Mouse (Mus musculus): ENCODE measurements at regions not wholly inside any gene's neighbourhood (a gene's known extent, or its start where the extent isn't known, plus 50 kb on each side); places are given as distances from the start of the nearest gene placed in this dataset.

DNA sequence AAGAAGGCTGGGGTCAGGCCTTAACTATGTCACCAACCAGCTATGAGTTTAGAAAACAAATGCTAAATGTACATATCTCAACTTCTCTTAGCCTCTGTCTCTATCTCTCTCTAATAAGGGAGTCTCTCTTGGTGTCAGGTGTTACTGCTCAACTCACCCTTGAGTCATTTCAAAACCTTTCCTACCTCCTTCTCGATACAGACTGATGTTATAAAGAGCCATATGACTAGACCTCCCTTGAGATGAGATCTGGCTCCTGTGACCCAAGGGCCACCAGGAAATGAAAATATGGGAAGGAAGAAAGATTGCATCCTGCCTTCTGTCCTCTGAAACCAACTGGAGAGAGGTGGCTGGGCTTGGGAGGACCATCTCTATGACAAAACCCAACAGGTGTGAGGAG, 74.7 kb downstream of the Cxcr4 start:
- Histone ChIP-seq H3K36me3 (ENCODE audit: control insufficient read depth, insufficient read depth, low read length) (no peaks in the 10 kb centered on the region), H3K27ac (replicated peaks; ENCODE audit: low read depth, low read length) (no peak overlapping the region), H3K27me3 (ENCODE audit: control insufficient read depth, insufficient read depth, low read length) (no peaks in the 10 kb centered on the region), H3K9me3 (ENCODE audit: control insufficient read depth, low read length) (no peaks in the 10 kb centered on the region), H3K4me2 (replicated peaks; ENCODE audit: low read depth, low read length, severe bottlenecking) (no peak overlapping the region), H3K4me1 (ENCODE audit: control insufficient read depth, insufficient read depth, low read length) (no peaks in the 10 kb centered on the region), H3K4me3 (replicated peaks; ENCODE audit: low read length) (no peak overlapping the region), H3K9ac (ENCODE audit: low read depth, low read length, severe bottlenecking) (no peak overlapping the region)
- 91% methylated on average over 1 of the region's 1 CpGs for WGBS
- TF ChIP-seq POLR2A (IDR thresholded peaks at IDR 0.05; ENCODE audit: borderline replicate concordance, extremely low read depth, insufficient read depth, insufficient read length), result no peak
- ATAC-seq (ENCODE audit: low FRiP score, low read depth) (no peak), DNase-seq (ENCODE audit: low spot score) (no peak)

GRCm38 (mm10) chr1:128514327-128514726, 77.8 kb downstream of the Cxcr4 start:
- Histone ChIP-seq H3K4me1 (ENCODE audit: control insufficient read depth, insufficient read depth, low read length) (no peaks in the 10 kb centered on the region), H3K4me2 (replicated peaks; ENCODE audit: low read depth, low read length, severe bottlenecking) (no peak overlapping the region), H3K4me3 (replicated peaks; ENCODE audit: low read length) (no peak overlapping the region), H3K27ac (replicated peaks; ENCODE audit: low read depth, low read length) (no peak overlapping the region), H3K9ac (ENCODE audit: low read depth, low read length, severe bottlenecking) (no peak overlapping the region), H3K27me3 (ENCODE audit: control insufficient read depth, insufficient read depth, low read length) (no peaks in the 10 kb centered on the region), H3K36me3 (ENCODE audit: control insufficient read depth, insufficient read depth, low read length) (no peaks in the 10 kb centered on the region), H3K9me3 (ENCODE audit: control insufficient read depth, low read length) (no peaks in the 10 kb centered on the region)
- DNase-seq (ENCODE audit: low spot score) (no peak), ATAC-seq (ENCODE audit: low FRiP score, low read depth) (no peak)
- no peak for TF ChIP-seq POLR2A (IDR thresholded peaks at IDR 0.05; ENCODE audit: borderline replicate concordance, extremely low read depth, insufficient read depth, insufficient read length)
- WGBS, result 94% methylated on average over 1 of the region's 1 CpGs

GRCm38 (mm10) chr1:128513911-128514310, 78.2 kb downstream of the Cxcr4 start:
- no peak for DNase-seq (ENCODE audit: low spot score)
- H3K4me2 ChIP-seq (replicated peaks; ENCODE audit: low read depth, low read length, severe bottlenecking), result no peak overlapping the region
- WGBS, result 32% methylated on average over 2 of the region's 2 CpGs
- no peak for ATAC-seq (ENCODE audit: low FRiP score, low read depth)
- H3K36me3 ChIP-seq (ENCODE audit: control insufficient read depth, insufficient read depth, low read length), result no peaks in the 10 kb centered on the region
- H3K9ac ChIP-seq (ENCODE audit: low read depth, low read length, severe bottlenecking), result no peak overlapping the region
- no peaks in the 10 kb centered on the region for H3K27me3 ChIP-seq (ENCODE audit: control insufficient read depth, insufficient read depth, low read length)
- no peaks in the 10 kb centered on the region for H3K9me3 ChIP-seq (ENCODE audit: control insufficient read depth, low read length)
- no peak for TF ChIP-seq POLR2A (IDR thresholded peaks at IDR 0.05; ENCODE audit: borderline replicate concordance, extremely low read depth, insufficient read depth, insufficient read length)
- H3K4me3 ChIP-seq (replicated peaks; ENCODE audit: low read length), result no peak overlapping the region
- no peak overlapping the region for H3K27ac ChIP-seq (replicated peaks; ENCODE audit: low read depth, low read length)
- no peaks in the 10 kb centered on the region for H3K4me1 ChIP-seq (ENCODE audit: control insufficient read depth, insufficient read depth, low read length)

DNA sequence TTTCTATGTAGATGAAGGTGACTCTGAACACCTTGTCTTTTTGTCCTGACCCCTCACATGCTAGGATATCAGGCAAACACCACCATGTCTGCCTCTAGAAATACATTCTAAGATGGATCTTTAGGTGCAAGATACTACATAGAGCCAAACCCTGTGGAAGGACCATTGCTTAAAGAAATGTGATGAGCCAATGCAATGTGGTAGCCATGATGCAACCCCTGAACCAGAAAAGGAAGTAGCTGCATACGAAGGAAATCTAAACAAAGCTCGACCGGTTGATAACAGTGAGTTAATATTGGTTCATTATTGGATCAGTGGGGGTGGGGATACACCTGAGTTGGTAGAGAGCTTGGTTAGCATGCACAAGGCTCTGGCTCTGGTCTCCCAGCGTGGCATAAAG, 78.9 kb downstream of the Cxcr4 start:
- DNase-seq (ENCODE audit: low spot score) (no peak), ATAC-seq (ENCODE audit: low FRiP score, low read depth) (no peak)
- Histone ChIP-seq H3K4me2 (replicated peaks; ENCODE audit: low read depth, low read length, severe bottlenecking) (no peak overlapping the region), H3K27me3 (ENCODE audit: control insufficient read depth, insufficient read depth, low read length) (no peaks in the 10 kb centered on the region), H3K4me1 (ENCODE audit: control insufficient read depth, insufficient read depth, low read length) (no peaks in the 10 kb centered on the region), H3K36me3 (ENCODE audit: control insufficient read depth, insufficient read depth, low read length) (no peaks in the 10 kb centered on the region), H3K9me3 (ENCODE audit: control insufficient read depth, low read length) (no peaks in the 10 kb centered on the region), H3K9ac (ENCODE audit: low read depth, low read length, severe bottlenecking) (no peak overlapping the region), H3K4me3 (replicated peaks; ENCODE audit: low read length) (no peak overlapping the region), H3K27ac (replicated peaks; ENCODE audit: low read depth, low read length) (no peak overlapping the region)
- 86% methylated on average over 4 of the region's 4 CpGs for WGBS
- no peak for TF ChIP-seq POLR2A (IDR thresholded peaks at IDR 0.05; ENCODE audit: borderline replicate concordance, extremely low read depth, insufficient read depth, insufficient read length)

GRCm38 (mm10) chr1:128508816-128509461, 83.2 kb downstream of the Cxcr4 start:
- peak; percentile 5 for DNase-seq (ENCODE audit: low spot score)
- H3K9ac ChIP-seq (ENCODE audit: low read depth, low read length, severe bottlenecking), result no peak overlapping the region
- ATAC-seq (ENCODE audit: low FRiP score, low read depth), result 0 out of 2 replicates have a peak, but pooled peaks have one; percentile 23

More at GRCm38 (mm10) chr1:128508816-128509461, 83.2 kb downstream of the Cxcr4 start:
- no peaks in the 10 kb centered on the region for H3K36me3 ChIP-seq (ENCODE audit: control insufficient read depth, insufficient read depth, low read length)
- H3K9me3 ChIP-seq (ENCODE audit: control insufficient read depth, low read length), result no peaks in the 10 kb centered on the region
- no peaks in the 10 kb centered on the region for H3K27me3 ChIP-seq (ENCODE audit: control insufficient read depth, insufficient read depth, low read length)
- 80% methylated on average over 2 of the region's 2 CpGs for WGBS
- H3K27ac ChIP-seq (replicated peaks; ENCODE audit: low read depth, low read length), result no peak overlapping the region
- H3K4me3 ChIP-seq (replicated peaks; ENCODE audit: low read length), result no peak overlapping the region
- no peaks in the 10 kb centered on the region for H3K4me1 ChIP-seq (ENCODE audit: control insufficient read depth, insufficient read depth, low read length)
- no peak for TF ChIP-seq POLR2A (IDR thresholded peaks at IDR 0.05; ENCODE audit: borderline replicate concordance, extremely low read depth, insufficient read depth, insufficient read length)
- H3K4me2 ChIP-seq (replicated peaks; ENCODE audit: low read depth, low read length, severe bottlenecking), result no peak overlapping the region

Data from limb, embryonic 14.5 days (tissue).